Mouse (Mus musculus) ES-E14 (cell line): ENCODE measurements around the gene Mtx1. TPM values are rescaled to one million over a fixed set of nuclear protein-coding genes. Genes with fewer than 3 reads are reported as not detected.

Experiments
- DNase-seq: peaks from one replicate; pipeline ENCODE4 v3.0.0-alpha.2; 2013; ENCODE audit warnings: low read depth, low spot score
- H3K27ac ChIP-seq: 2 replicates; pipeline ENCODE4 v1.5.1; 2012; ENCODE audit warnings: low read depth, mild to moderate bottlenecking, low read length, moderate library complexity, mixed read lengths; ENCODE audit not compliant: poor library complexity, insufficient read depth, severe bottlenecking
- H3K36me3 ChIP-seq: 2 replicates; pipeline ENCODE4 v1.6.1; 2012; ENCODE audit warnings: mild to moderate bottlenecking, low read length, moderate library complexity, mixed read lengths; ENCODE audit not compliant: control insufficient read depth, poor library complexity, insufficient read depth, severe bottlenecking
- H3K4me1 ChIP-seq, 2 experiments: fragments of 150-350 bp in 1 of 2; sonication (generic) in 1 of 2; 2 replicates each; pipeline ENCODE4 v1.6.1; 2012; ENCODE audit warnings: low read length in 2 of 2, mild to moderate bottlenecking in 1 of 2, mixed read lengths in 1 of 2; ENCODE audit not compliant: control insufficient read depth in 2 of 2, insufficient read depth in 2 of 2, poor library complexity in 1 of 2
- H3K4me3 ChIP-seq, 2 experiments: fragments of 150-350 bp in 1 of 2; sonication (generic) in 1 of 2; 2 replicates each; pipeline ENCODE4 v1.5.1; 2012; ENCODE audit warnings: low read length in 2 of 2, low read depth in 1 of 2, mild to moderate bottlenecking in 1 of 2, mixed read lengths in 1 of 2; ENCODE audit not compliant: insufficient read depth in 1 of 2, poor library complexity in 1 of 2, severe bottlenecking in 1 of 2
- H3K9ac ChIP-seq: 2 replicates; pipeline ENCODE4 v1.6.1; 2012; ENCODE audit warnings: low read depth, mild to moderate bottlenecking, low read length, mixed read lengths; ENCODE audit not compliant: poor library complexity, insufficient read depth, severe bottlenecking
- H3K9me3 ChIP-seq: fragments of 150-350 bp; sonication (generic); 2 replicates; pipeline ENCODE4 v1.6.1; 2012; ENCODE audit warnings: low read depth, mild to moderate bottlenecking, low read length; ENCODE audit not compliant: control insufficient read depth, insufficient read depth
- CHD2 ChIP-seq: IDR thresholded peaks from 2 replicates; pipeline ENCODE4 v1.6.1; 2014; ENCODE audit warnings: mild to moderate bottlenecking, low read depth, low read length, inconsistent platforms
- HCFC1 ChIP-seq: IDR thresholded peaks from 2 replicates; pipeline ENCODE4 v1.6.1; 2012; ENCODE audit warnings: low read length, inconsistent platforms, borderline replicate concordance; ENCODE audit not compliant: insufficient read depth
- MAFK ChIP-seq: IDR thresholded peaks from 2 replicates; pipeline ENCODE4 v1.6.1; 2014; ENCODE audit warnings: mild to moderate bottlenecking, low read depth, low read length, inconsistent platforms; ENCODE audit not compliant: insufficient read depth
- ZC3H11A ChIP-seq: IDR thresholded peaks from 2 replicates; pipeline ENCODE4 v1.6.1; 2012; ENCODE audit warnings: low read depth, mild to moderate bottlenecking, inconsistent platforms, low read length, borderline replicate concordance
- ZNF384 ChIP-seq: IDR thresholded peaks from 2 replicates; pipeline ENCODE4 v1.6.1; 2012; ENCODE audit warnings: low read depth, low read length, inconsistent platforms
- in situ Hi-C, 2 experiments: fragments of 600-800 bp; cut with MboI; formaldehyde crosslinking; loops; one replicate each; pipeline ENCODE4 v1.15.1; 2025; ENCODE audit warnings: low sequenced_read_pairs in 2 of 2, inconsistent platforms in 1 of 2; ENCODE audit not compliant: unreplicated experiment in 2 of 2
- total RNA-seq: library from RNA; depleted of rRNA; stranded (reverse); fragments of 300-350 nt; gene quantifications from 2 replicates; pipeline ENCODE4 v1.2.3, GENCODE M21; 2012

The Mtx1 gene
- total RNA-seq, 1 experiment: 251 TPM

GRCm38 (mm10) chr3:89183058-89183958 is 43.6 kb downstream of the Mtx1 start, which contains the start of gene Fam189b:
Gene Fam189b (plus strand): TSS chr3:89183143.
- peak; percentile 77 for DNase-seq
- Histone ChIP-seq H3K9ac (peak within 1 kb of the TSS; percentile 79), H3K36me3 (peaks cover 19% of the 10 kb centered on the region), H3K9me3 (no peaks in the 10 kb centered on the region), H3K4me3 (peak within 1 kb of the TSS; percentile 72 to 83), H3K27ac (no peak within 1 kb of the TSS), H3K4me1 (peaks cover 6 to 27% of the 10 kb centered on the region in 2 experiments; a peak in 3 of 4 replicates)
- in situ Hi-C loops: no loop called here
- TF ChIP-seq HCFC1 (peak; percentile 89), MAFK (no peak), CHD2 (no peak)

GRCm38 (mm10) chr3:89182531-89183057 is 44.3 kb downstream of the Mtx1 start:
- Histone ChIP-seq H3K4me1 (peaks cover 6 to 22% of the 10 kb centered on the region in 2 experiments; a peak in 3 of 4 replicates), H3K9ac (no peak overlapping the region), H3K27ac (no peak overlapping the region), H3K36me3 (peaks cover 19% of the 10 kb centered on the region), H3K9me3 (no peaks in the 10 kb centered on the region), H3K4me3 (peak overlapping the region in 1 of 2 experiments; percentile 83; a peak in 1 of 4 replicates)
- in situ Hi-C loops: no loop called here
- DNase-seq: no peak
- TF ChIP-seq HCFC1 (no peak), CHD2 (no peak), ZNF384 (no peak), MAFK (no peak), ZC3H11A (no peak)

DNA sequence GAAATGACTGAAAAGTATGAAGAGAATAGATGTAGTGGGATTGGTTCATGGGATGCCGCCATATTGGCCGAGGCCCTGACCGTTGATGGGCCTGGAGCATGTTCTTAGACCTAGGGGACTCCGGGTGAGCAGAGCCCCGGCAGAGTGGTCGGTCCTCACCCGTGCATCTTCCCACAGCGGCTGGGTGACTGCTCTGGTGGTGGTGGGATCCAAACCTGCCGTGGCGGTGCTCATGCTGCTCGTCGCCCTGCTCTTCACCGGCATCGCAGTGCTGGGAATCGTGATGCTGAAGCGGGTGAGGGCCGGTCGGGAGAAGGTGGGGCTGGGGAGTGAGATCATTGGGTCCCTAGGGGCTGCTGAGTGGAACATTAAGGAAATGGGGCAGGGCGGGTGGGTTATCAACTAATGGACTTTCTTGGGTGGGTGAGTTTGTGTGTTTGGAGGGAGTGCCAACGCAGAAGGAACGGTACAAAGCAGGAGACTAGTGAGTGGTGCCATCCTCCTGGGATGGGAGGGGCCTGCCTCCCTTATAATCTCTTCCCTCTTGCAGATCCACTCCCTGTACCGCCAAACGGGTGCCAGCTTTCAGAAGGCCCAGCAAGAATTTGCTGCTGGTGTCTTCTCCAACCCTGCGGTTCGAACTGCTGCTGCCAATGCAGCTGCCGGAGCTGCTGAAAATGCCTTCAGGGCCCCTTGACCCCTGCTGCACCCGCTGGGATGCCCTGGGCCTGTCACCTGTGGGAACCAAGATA is 45.0 kb downstream of the Mtx1 start:
- H3K36me3 ChIP-seq: peaks cover 19% of the 10 kb centered on the region
- H3K4me1 ChIP-seq: peaks cover 6 to 16% of the 10 kb centered on the region in 2 experiments; a peak in 3 of 4 replicates
- in situ Hi-C loops: no loop called here
- peak overlapping the region; percentile 35 to 45; a peak in 3 of 4 replicates for H3K4me3 ChIP-seq
- H3K9ac ChIP-seq: peak overlapping the region; percentile 35; the same call in 1 of the 2 replicates
- no peak overlapping the region for H3K27ac ChIP-seq
- H3K9me3 ChIP-seq: no peaks in the 10 kb centered on the region
- TF ChIP-seq ZNF384 (no peak), HCFC1 (no peak), ZC3H11A (no peak), CHD2 (no peak), MAFK (no peak)
- DNase-seq: no peak

DNA sequence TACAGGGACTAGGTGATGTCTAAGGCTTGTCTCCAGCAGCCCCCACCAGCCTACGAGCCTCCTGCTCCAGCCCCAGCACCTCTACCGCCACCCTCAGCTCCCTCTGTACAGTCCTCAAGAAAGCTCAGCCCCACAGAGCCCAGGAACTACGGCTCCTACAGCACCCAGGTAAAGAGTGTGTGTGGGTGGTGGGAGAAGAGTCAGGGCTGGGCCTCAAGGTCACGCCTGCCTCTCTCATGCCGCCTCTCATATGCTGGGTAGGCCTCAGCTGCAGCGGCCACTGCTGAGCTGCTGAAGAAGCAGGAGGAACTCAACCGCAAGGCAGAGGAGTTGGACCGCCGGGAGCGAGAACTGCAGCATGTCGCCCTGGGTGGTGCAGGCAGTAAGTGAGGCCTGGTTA is 47.8 kb downstream of the Mtx1 start:
- no peak for DNase-seq
- in situ Hi-C loops: no loop called here
- Histone ChIP-seq H3K9me3 (no peaks in the 10 kb centered on the region), H3K36me3 (peaks cover 42% of the 10 kb centered on the region), H3K4me3 (no peak overlapping the region; a peak in 1 of 4 replicates), H3K9ac (peak overlapping the region; percentile 45; the same call in 1 of the 2 replicates), H3K27ac (no peak overlapping the region), H3K4me1 (peaks cover 4 to 6% of the 10 kb centered on the region in 2 experiments; a peak in 3 of 4 replicates)
- TF ChIP-seq ZC3H11A (no peak), MAFK (no peak), CHD2 (no peak), HCFC1 (no peak), ZNF384 (no peak)
